Mouse (Mus musculus) stomach, postnatal 0 days (tissue): ENCODE data around the gene Tcta. TPM values are rescaled to one million over a fixed set of nuclear protein-coding genes. Genes with fewer than 3 reads are reported as not detected.
A peak's percentile ranks its signal among the peaks of the same experiment; 100 is the strongest.

Experiments used
- ATAC-seq: fragments of 200-750 bp; cut with Nextera tagmentation; 2 replicates; pipeline ENCODE4 v1.8.0; 2017; ENCODE audit not compliant: low FRiP score, low TSS enrichment
- DNase-seq: peaks from one replicate; pipeline ENCODE4 v3.0.0-alpha.2; 2016; ENCODE audit warnings: low spot score
- H3K27ac ChIP-seq: fragments of 300-500 bp; sonication (generic); replicated peaks from 2 replicates; pipeline ENCODE4 v1.5.1; 2014; ENCODE audit warnings: mild to moderate bottlenecking, control low read depth
- H3K27me3 ChIP-seq: fragments of 300-500 bp; sonication (generic); 2 replicates; pipeline ENCODE4 v1.6.1; 2014; ENCODE audit warnings: low read length; ENCODE audit not compliant: control insufficient read depth, insufficient read depth
- H3K36me3 ChIP-seq: fragments of 300-500 bp; sonication (generic); 2 replicates; pipeline ENCODE4 v1.6.1; 2014; ENCODE audit warnings: low read length, mixed read lengths; ENCODE audit not compliant: control insufficient read depth, insufficient read depth
- H3K4me1 ChIP-seq: fragments of 300-500 bp; sonication (generic); replicated peaks from 2 replicates; pipeline ENCODE4 v1.6.1; 2014; ENCODE audit warnings: antibody characterized with exemption; ENCODE audit not compliant: control insufficient read depth, insufficient read depth
- H3K4me2 ChIP-seq: fragments of 300-500 bp; sonication (generic); replicated peaks from 2 replicates; pipeline ENCODE4 v1.6.1; 2014; ENCODE audit warnings: low read depth, mild to moderate bottlenecking, control low read depth, moderate library complexity
- H3K4me3 ChIP-seq: fragments of 300-500 bp; sonication (generic); 2 replicates; pipeline ENCODE4 v1.5.1; 2014; ENCODE audit warnings: low read depth, low read length, control low read depth
- H3K9ac ChIP-seq: fragments of 300-500 bp; sonication (generic); 2 replicates; pipeline ENCODE4 v1.6.1; 2014; ENCODE audit warnings: mild to moderate bottlenecking, low read length, control low read depth, mixed read lengths
- H3K9me3 ChIP-seq: fragments of 300-500 bp; sonication (generic); 2 replicates; pipeline ENCODE4 v1.6.1; 2016; ENCODE audit warnings: low read length; ENCODE audit not compliant: control insufficient read depth
- CTCF ChIP-seq: IDR thresholded peaks from 2 replicates; pipeline ENCODE4 v1.5.1; 2016; ENCODE audit warnings: antibody characterized with exemption, low read depth, mild to moderate bottlenecking, moderate library complexity
- EP300 ChIP-seq: optimal IDR thresholded peaks from 2 replicates; pipeline ENCODE3; 2016; ENCODE audit warnings: antibody characterized with exemption
- WGBS: fragments of 180-500 bp; shearing (Covaris S2); extraction: QIAGEN DNeasy Blood & Tissue Kit; methylation state at CpG from one replicate; pipeline ENCODE4 v1.1.7; 2014; 5-methylcytosine and 5-hydroxymethylcytosine counted together
- polyA plus RNA-seq: library from polyadenylated mRNA; unstranded; fragments of >200 nt; fragmentation: Nextera tagmentation; extraction: Ambion mirVana; gene quantifications from 2 replicates; pipeline ENCODE4 v1.2.1, GENCODE M21; 2015

Tcta gene
- polyA plus RNA-seq, 1 experiment from 2014 or later: 58.2 TPM

GRCm38 (mm10) chr9:108344471-108344870 lies 38.5 kb upstream of the Tcta start:
- Histone ChIP-seq H3K4me1 (0 out of 2 replicates have a peak, but pooled peaks cover 10% of the 10 kb centered on the region), H3K4me2 (no peak overlapping the region), H3K9me3 (no peaks in the 10 kb centered on the region), H3K36me3 (no peaks in the 10 kb centered on the region), H3K27ac (no peak overlapping the region), H3K4me3 (no peak overlapping the region), H3K27me3 (no peaks in the 10 kb centered on the region), H3K9ac (no peak overlapping the region)
- TF ChIP-seq EP300 (no peak), CTCF (no peak)
- ATAC-seq: no peak
- 86% methylated on average over 4 of the region's 4 CpGs for WGBS
- DNase-seq: no peak

DNA sequence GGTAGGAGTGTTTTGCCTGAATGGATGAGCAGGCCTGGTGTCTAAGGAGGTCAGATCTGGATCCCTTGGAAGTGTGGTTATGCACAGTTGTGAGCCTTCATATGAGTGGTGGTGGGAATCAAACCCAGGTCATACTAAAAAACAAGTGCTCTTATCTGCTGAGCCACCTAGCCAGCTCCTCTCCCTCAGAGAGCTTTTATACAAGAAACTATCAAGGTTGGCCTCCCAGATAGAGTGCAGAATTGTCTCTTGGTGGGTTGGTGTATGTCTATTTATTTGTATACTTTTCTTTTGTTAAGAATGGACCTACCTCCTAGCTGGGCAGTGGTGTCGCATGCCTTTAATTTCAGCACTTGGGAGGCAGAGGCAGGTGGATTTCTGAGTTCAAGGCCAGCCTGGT lies 37.9 kb upstream of the Tcta start:
- H3K9ac ChIP-seq: no peak overlapping the region
- no peaks in the 10 kb centered on the region for H3K27me3 ChIP-seq
- 95% methylated on average over 1 of the region's 1 CpGs for WGBS
- H3K9me3 ChIP-seq: no peaks in the 10 kb centered on the region
- H3K4me2 ChIP-seq: no peak overlapping the region
- H3K4me1 ChIP-seq: 0 out of 2 replicates have a peak, but pooled peaks cover 10% of the 10 kb centered on the region
- H3K27ac ChIP-seq: no peak overlapping the region; the same call in 1 of the 2 replicates
- no peaks in the 10 kb centered on the region for H3K36me3 ChIP-seq
- TF ChIP-seq EP300 (no peak), CTCF (no peak)
- no peak overlapping the region for H3K4me3 ChIP-seq
- DNase-seq (no peak), ATAC-seq (no peak)

DNA sequence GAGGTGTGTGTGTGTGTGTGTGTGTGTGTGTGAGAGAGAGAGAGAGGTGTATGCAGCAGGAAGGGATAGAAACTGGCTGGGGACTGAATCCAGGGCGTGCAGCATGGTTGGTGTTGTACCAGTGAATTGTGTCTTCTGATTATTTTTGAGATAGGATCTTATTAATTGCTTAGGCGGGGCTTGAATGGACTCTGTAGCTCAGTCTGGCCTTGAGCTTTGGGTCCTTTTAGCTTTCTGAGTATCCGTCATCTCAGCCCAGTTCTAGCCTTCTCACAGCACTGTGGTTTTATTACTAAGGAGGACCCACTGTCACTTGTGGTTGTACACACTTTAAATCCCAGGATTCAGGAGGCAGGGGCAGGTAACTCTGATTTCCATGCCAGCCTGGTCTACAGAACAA lies 37.4 kb upstream of the Tcta start:
- Histone ChIP-seq H3K4me3 (no peak overlapping the region), H3K4me2 (no peak overlapping the region), H3K27ac (peak overlapping the region; percentile 99), H3K4me1 (0 out of 2 replicates have a peak, but pooled peaks cover 8% of the 10 kb centered on the region), H3K9me3 (no peaks in the 10 kb centered on the region), H3K27me3 (no peaks in the 10 kb centered on the region), H3K9ac (no peak overlapping the region), H3K36me3 (no peaks in the 10 kb centered on the region)
- ATAC-seq (no peak), DNase-seq (no peak)
- no peak for TF ChIP-seq EP300
- TF ChIP-seq CTCF: no peak
- 55% methylated on average over 3 of the region's 3 CpGs for WGBS

- H3K9me3 ChIP-seq: no peaks in the 10 kb centered on the region
- H3K36me3 ChIP-seq: no peaks in the 10 kb centered on the region
- H3K27me3 ChIP-seq: no peaks in the 10 kb centered on the region
- H3K4me2 ChIP-seq: no peak overlapping the region
- H3K4me1 ChIP-seq: 0 out of 2 replicates have a peak, but pooled peaks cover 8% of the 10 kb centered on the region
- DNase-seq (peak; percentile 46), ATAC-seq (peak; percentile 30)
- WGBS: 6% methylated on average over 5 of the region's 5 CpGs
- no peak overlapping the region for H3K9ac ChIP-seq
- no peak overlapping the region for H3K4me3 ChIP-seq
- TF ChIP-seq CTCF: no peak
- no peak for TF ChIP-seq EP300
- peak overlapping the region; percentile 99 for H3K27ac ChIP-seq
Measured at GRCm38 (mm10) chr9:108342301-108342831, 36.4 kb upstream of the Tcta start.

DNA sequence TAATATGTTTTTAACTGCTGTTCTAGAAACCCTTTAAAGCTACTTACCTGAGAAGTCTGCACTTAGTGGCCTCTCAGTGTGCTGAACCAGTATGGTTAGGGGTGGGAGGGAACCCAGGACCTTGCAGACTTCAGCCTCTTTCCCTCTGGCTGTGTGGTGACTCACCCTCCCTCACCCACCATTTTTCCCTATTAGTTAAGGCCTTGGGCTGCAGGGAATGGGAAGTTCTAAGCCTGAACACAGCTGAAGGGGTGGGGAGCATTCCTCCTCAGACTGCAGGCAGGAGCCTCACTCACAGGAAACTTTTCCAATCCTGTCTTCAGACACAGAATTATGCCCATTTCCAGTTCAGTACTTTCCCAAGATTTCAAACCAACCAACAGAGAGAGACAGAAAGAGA lies 35.8 kb upstream of the Tcta start:
- TF ChIP-seq CTCF: no peak
- TF ChIP-seq EP300: no peak
- no peak overlapping the region for H3K9ac ChIP-seq
- no peaks in the 10 kb centered on the region for H3K36me3 ChIP-seq
- H3K9me3 ChIP-seq: no peaks in the 10 kb centered on the region
- no peak for ATAC-seq
- peak overlapping the region; percentile 99 for H3K27ac ChIP-seq
- H3K27me3 ChIP-seq: no peaks in the 10 kb centered on the region
- DNase-seq: peak; percentile 38
- H3K4me2 ChIP-seq: no peak overlapping the region; the same call in 1 of the 2 replicates
- no peak overlapping the region for H3K4me3 ChIP-seq
- 0 out of 2 replicates have a peak, but pooled peaks cover 8% of the 10 kb centered on the region for H3K4me1 ChIP-seq

DNA sequence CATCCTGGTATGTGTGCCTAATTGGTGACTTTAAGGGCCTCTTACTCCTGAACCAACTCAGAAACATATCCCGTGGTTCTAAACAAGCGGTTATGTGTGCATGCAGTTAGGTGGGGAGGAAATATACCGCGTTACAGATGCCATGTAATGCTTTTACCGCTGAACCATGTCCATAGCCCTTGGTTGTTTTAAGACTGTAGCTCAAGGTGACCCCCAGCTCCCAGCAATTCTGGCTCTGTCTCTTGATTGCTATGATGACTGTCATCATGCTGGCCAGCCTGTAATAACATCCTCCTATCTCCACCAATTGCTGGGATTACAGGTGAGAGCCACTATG lies 35.1 kb upstream of the Tcta start:
- H3K4me3 ChIP-seq: no peak overlapping the region

More for the DNA sequence above, 35.1 kb upstream of the Tcta start:
- no peak for DNase-seq
- no peaks in the 10 kb centered on the region for H3K27me3 ChIP-seq
- no peak for ATAC-seq
- 0 out of 2 replicates have a peak overlapping the region, but pooled peaks have one; percentile 18 for H3K9ac ChIP-seq
- TF ChIP-seq CTCF: no peak
- TF ChIP-seq EP300: no peak
- 68% methylated on average over 5 of the region's 5 CpGs for WGBS
- peak overlapping the region; percentile 99 for H3K27ac ChIP-seq
- H3K9me3 ChIP-seq: no peaks in the 10 kb centered on the region
- no peaks in the 10 kb centered on the region for H3K36me3 ChIP-seq
- peak overlapping the region; percentile 65 for H3K4me2 ChIP-seq
- H3K4me1 ChIP-seq: 0 out of 2 replicates have a peak, but pooled peaks cover 8% of the 10 kb centered on the region
